Mouse (Mus musculus): ENCODE data around the gene Trib3. TPM values are rescaled to one million over a fixed set of nuclear protein-coding genes. Genes with fewer than 3 reads are reported as not detected.
A peak's percentile ranks its signal among the peaks of the same experiment; 100 is the strongest.
"Not testable (repeated sequence)": the region's sequence is repeated elsewhere in the genome, so short reads cannot be mapped to it uniquely, and the experiment has no call there.

Gene Trib3
- polyA plus RNA-seq, 1 experiment from 2014 or later, result 2.3 TPM

- peak overlapping the region; percentile 95 for H3K27ac ChIP-seq
Observed at GRCm38 (mm10) chr2:152293179-152293726, 50.6 kb downstream of the Trib3 start.

GRCm38 (mm10) chr2:152292475-152292874 lies 51.4 kb downstream of the Trib3 start:
- no peak overlapping the region for H3K4me3 ChIP-seq
- WGBS, result 59% methylated on average over 2 of the region's 2 CpGs
- H3K9me3 ChIP-seq, result no peaks in the 10 kb centered on the region
- no peak for DNase-seq (ENCODE audit: extremely low spot score, low spot score)
- peaks cover 20% of the 10 kb centered on the region for H3K4me1 ChIP-seq
- no peaks in the 10 kb centered on the region for H3K27me3 ChIP-seq (ENCODE audit: poor library complexity, severe bottlenecking)
- H3K36me3 ChIP-seq (replicated peaks), result peaks cover 15% of the 10 kb centered on the region
- no peak overlapping the region for H3K27ac ChIP-seq

More at GRCm38 (mm10) chr2:152293179-152293726, 50.6 kb downstream of the Trib3 start:
- 2% methylated on average over 15 of the region's 15 CpGs for WGBS
- DNase-seq (ENCODE audit: extremely low spot score, low spot score), result no peak
- H3K4me1 ChIP-seq, result peaks cover 20% of the 10 kb centered on the region
- peaks cover 12% of the 10 kb centered on the region for H3K36me3 ChIP-seq (replicated peaks)
- H3K4me3 ChIP-seq, result peak overlapping the region; percentile 92
- no peaks in the 10 kb centered on the region for H3K9me3 ChIP-seq
- no peaks in the 10 kb centered on the region for H3K27me3 ChIP-seq (ENCODE audit: poor library complexity, severe bottlenecking)

GRCm38 (mm10) chr2:152289623-152290022 lies 54.2 kb downstream of the Trib3 start:
- peaks cover 33% of the 10 kb centered on the region for H3K36me3 ChIP-seq (replicated peaks)
- not testable (repeated sequence) for H3K4me3 ChIP-seq; DNase-seq (ENCODE audit: extremely low spot score, low spot score); H3K27ac ChIP-seq; H3K27me3 ChIP-seq (ENCODE audit: poor library complexity, severe bottlenecking); H3K9me3 ChIP-seq
- 75% methylated on average over 2 of the region's 2 CpGs for WGBS
- peaks cover 10% of the 10 kb centered on the region for H3K4me1 ChIP-seq

GRCm38 (mm10) chr2:152288046-152288445 lies 55.8 kb downstream of the Trib3 start:
- no peak for DNase-seq (ENCODE audit: extremely low spot score, low spot score)
- Histone ChIP-seq H3K4me3 (no peak overlapping the region), H3K27ac (no peak overlapping the region), H3K36me3 (replicated peaks) (peaks cover 48% of the 10 kb centered on the region), H3K9me3 (no peaks in the 10 kb centered on the region), H3K4me1 (peaks cover 1% of the 10 kb centered on the region), H3K27me3 (ENCODE audit: poor library complexity, severe bottlenecking) (no peaks in the 10 kb centered on the region)
- WGBS, result 85% methylated on average over 8 of the region's 8 CpGs

DNA sequence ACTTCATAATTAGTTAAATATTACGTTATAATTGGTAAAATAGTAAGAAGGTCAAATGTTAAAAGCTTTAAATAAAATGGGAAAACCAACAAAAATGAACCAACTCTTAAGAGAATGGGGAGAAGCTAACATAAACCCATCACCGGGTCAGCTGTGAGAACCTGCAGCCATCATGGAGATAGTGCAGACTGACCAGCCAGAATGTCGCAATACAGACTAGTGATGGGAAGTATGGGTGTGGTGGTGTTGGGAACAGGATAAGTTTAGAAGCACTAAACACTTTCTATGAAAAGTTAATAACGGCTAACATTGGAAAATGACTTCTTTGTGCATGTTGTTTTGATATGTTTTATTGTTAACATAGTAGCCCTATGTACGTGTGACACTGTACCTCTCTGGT lies 56.3 kb downstream of the Trib3 start:
- H3K4me1 ChIP-seq, result no peaks in the 10 kb centered on the region
- H3K27ac ChIP-seq, result no peak overlapping the region
- no peak overlapping the region for H3K4me3 ChIP-seq
- H3K36me3 ChIP-seq (replicated peaks), result peaks cover 53% of the 10 kb centered on the region
- H3K9me3 ChIP-seq, result no peaks in the 10 kb centered on the region
- DNase-seq (ENCODE audit: extremely low spot score, low spot score), result no peak
- WGBS, result 93% methylated on average over 5 of the region's 5 CpGs
- no peaks in the 10 kb centered on the region for H3K27me3 ChIP-seq (ENCODE audit: poor library complexity, severe bottlenecking)

Other genes starting within 250 kb of the Trib3 start
- 14.6 and 14.9 TPM in 2 replicates for gene Srxn1, start 238.5 kb downstream of the Trib3 start, polyA plus RNA-seq (2016; fragmentation: Nextera tagmentation; extraction: Ambion mirVana)
- 4.0 and 4.1 TPM in 2 replicates for gene Tcf15, start 200.5 kb downstream of the Trib3 start, polyA plus RNA-seq (2016; fragmentation: Nextera tagmentation; extraction: Ambion mirVana)
- gene Csnk2a1, start 117.2 kb downstream of the Trib3 start, polyA plus RNA-seq (2016; fragmentation: Nextera tagmentation; extraction: Ambion mirVana), result 77.6 and 91.0 TPM in 2 replicates
- gene Tbc1d20, start 50.2 kb downstream of the Trib3 start, polyA plus RNA-seq (2016; fragmentation: Nextera tagmentation; extraction: Ambion mirVana), result 28.4 and 28.6 TPM in 2 replicates
- gene Rbck1, start 11.4 kb downstream of the Trib3 start, polyA plus RNA-seq (2016; fragmentation: Nextera tagmentation; extraction: Ambion mirVana), result 98.1 and 98.2 TPM in 2 replicates
- 1.1 and 2.4 TPM in 2 replicates for gene Nrsn2, start 32.6 kb upstream of the Trib3 start, polyA plus RNA-seq (2016; fragmentation: Nextera tagmentation; extraction: Ambion mirVana)
- gene Sox12, start 54.0 kb upstream of the Trib3 start, polyA plus RNA-seq (2016; fragmentation: Nextera tagmentation; extraction: Ambion mirVana), result 9.3 and 9.5 TPM in 2 replicates
- gene Zcchc3, start 71.0 kb upstream of the Trib3 start, polyA plus RNA-seq (2016; fragmentation: Nextera tagmentation; extraction: Ambion mirVana), result 46.5 and 50.0 TPM in 2 replicates
- gene 6820408C15Rik, start 71.6 kb upstream of the Trib3 start, polyA plus RNA-seq (2016; fragmentation: Nextera tagmentation; extraction: Ambion mirVana), result 0.76 and 1.0 TPM in 2 replicates
- gene Defb23, start 120.6 kb upstream of the Trib3 start, polyA plus RNA-seq (2016; fragmentation: Nextera tagmentation; extraction: Ambion mirVana), result not detected in 2 replicates
- not detected in 2 replicates for gene Defb20, start 133.0 kb upstream of the Trib3 start, polyA plus RNA-seq (2016; fragmentation: Nextera tagmentation; extraction: Ambion mirVana)
- not detected in 2 replicates for gene Defb22, start 146.1 kb upstream of the Trib3 start, polyA plus RNA-seq (2016; fragmentation: Nextera tagmentation; extraction: Ambion mirVana)
- gene Defb26, start 167.7 kb upstream of the Trib3 start, polyA plus RNA-seq (2016; fragmentation: Nextera tagmentation; extraction: Ambion mirVana), result not detected in 2 replicates
- not detected in 2 replicates for gene Defb28, start 174.2 kb upstream of the Trib3 start, polyA plus RNA-seq (2016; fragmentation: Nextera tagmentation; extraction: Ambion mirVana)
- not detected in 2 replicates for gene Defb29, start 196.1 kb upstream of the Trib3 start, polyA plus RNA-seq (2016; fragmentation: Nextera tagmentation; extraction: Ambion mirVana)
- not detected in 2 replicates for gene Gm17416, start 225.3 kb upstream of the Trib3 start, polyA plus RNA-seq (2016; fragmentation: Nextera tagmentation; extraction: Ambion mirVana)
- not detected in 2 replicates for gene Defb21, start 228.7 kb upstream of the Trib3 start, polyA plus RNA-seq (2016; fragmentation: Nextera tagmentation; extraction: Ambion mirVana)
- gene Defb19, start 236.3 kb upstream of the Trib3 start, polyA plus RNA-seq (2016; fragmentation: Nextera tagmentation; extraction: Ambion mirVana), result not detected in 2 replicates

Data from forebrain, embryonic 10.5 days (tissue).